Mouse (Mus musculus) cerebellum, postnatal 25 days (tissue): ENCODE results near the gene Rac1.

Source experiments
- DNase-seq, 2 experiments: peaks; one replicate each; pipeline ENCODE4 v3.0.0; 2021; ENCODE audit warnings: mixed read lengths in 2 of 2

The Rac1 gene

DNA sequence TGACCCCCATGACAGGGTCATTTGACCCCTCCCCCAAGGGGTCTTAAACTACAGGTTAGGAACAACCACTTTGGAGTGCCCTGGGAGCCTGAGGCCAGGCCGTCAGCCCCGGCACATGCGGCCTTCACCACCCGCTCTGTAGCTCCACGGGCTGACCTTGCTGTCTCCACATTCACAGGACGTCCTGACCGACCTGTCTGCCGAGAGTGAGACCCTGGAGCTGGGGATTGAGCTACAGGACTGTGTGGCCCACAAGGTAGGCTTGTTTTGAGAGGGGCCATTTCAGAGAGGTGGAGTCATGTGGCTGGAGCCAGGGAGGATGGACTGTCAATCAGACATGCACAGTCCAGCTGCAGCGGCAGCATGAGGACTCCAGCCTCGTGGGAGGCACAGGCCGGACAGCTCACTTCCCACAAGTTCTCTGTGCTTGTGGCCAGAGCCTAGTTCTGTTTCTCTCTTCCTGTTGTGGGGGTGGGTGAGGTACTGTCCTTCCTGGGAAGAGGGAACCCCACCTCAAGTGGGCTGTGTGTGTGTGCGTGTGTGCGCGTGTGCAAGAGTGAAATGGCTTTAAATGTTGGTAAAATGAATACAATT lies 38.0 kb downstream of the Rac1 start:
- DNase-seq = no peak

DNA sequence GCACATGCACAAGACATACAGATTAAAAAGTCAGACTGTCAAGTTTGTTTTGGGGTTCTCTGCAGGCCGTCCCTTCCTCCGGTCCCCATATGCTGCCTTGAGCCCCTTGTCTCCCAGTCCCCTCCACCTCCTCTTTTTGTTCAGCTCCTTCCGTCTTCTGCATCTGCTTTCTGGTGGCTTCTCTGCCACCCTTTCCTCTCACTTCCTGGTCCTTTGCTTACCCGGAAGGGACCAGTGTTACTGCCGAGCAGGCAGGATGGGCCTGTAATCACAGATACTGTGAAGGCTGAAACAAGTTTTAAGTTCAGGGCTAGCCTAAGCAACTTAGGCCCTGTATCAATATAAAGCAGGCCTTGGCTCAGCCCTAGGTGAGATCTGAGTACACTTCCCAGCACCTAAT lies 39.8 kb downstream of the Rac1 start:
- DNase-seq = no peak

GRCm38 (mm10) chr5:143487193-143487592 lies 40.6 kb downstream of the Rac1 start:
- DNase-seq = no peak

- DNase-seq = no peak
Measured at GRCm38 (mm10) chr5:143484955-143485354, 42.9 kb downstream of the Rac1 start.

DNA sequence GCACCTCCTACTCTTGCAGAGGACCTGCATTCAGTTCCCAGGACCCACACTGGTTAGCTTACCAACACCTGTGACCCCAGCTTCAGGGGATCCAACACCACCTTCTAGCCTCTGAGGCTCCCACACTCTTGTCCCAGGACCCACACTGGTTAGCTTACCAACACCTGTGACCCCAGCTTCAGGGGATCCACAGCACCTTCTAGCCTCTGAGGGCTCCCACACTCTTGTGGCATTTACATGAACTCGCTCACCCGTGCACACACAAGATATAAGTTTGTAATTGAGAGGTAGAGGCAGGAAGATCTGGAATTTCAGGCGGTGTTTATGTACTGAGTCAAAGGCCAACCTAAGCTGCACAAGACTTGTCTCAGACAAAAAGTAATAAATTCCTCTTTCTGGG lies 49.9 kb downstream of the Rac1 start:
- DNase-seq = no peak

- no peak for DNase-seq
Measured at GRCm38 (mm10) chr5:143476013-143476412, 51.8 kb downstream of the Rac1 start.

DNA sequence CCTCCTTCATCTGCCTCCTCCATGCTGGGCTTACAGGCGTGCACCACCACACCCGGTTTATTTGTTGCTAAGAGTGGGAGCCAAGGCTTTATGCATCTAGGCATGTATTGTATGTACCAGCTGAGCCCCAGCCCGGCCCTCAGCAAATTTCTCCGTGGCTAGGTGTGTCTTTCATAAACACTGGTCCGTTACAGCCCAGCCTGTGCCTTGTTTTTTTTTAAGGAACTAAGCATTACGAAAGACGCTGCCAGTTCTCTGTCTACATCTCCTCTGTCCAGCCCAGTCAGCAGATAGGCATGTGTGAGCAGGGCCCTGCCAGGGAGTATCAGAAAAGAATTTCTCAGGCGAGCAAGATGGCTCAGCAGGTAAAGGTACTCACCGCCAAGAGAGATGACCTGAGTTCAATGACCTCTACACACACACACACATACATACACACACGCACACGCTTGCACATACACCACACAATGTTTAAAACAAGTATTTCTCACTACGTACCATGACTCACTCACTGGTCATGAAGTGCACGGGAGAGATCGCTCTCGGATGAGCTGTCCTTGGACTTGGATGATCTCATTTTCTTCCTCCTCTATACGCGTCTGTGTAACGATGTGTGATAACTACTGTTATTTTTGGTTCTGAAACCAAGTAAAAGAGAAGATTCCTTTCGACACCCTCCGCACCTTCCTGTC lies 52.5 kb downstream of the Rac1 start:
- no peak for DNase-seq

DNA sequence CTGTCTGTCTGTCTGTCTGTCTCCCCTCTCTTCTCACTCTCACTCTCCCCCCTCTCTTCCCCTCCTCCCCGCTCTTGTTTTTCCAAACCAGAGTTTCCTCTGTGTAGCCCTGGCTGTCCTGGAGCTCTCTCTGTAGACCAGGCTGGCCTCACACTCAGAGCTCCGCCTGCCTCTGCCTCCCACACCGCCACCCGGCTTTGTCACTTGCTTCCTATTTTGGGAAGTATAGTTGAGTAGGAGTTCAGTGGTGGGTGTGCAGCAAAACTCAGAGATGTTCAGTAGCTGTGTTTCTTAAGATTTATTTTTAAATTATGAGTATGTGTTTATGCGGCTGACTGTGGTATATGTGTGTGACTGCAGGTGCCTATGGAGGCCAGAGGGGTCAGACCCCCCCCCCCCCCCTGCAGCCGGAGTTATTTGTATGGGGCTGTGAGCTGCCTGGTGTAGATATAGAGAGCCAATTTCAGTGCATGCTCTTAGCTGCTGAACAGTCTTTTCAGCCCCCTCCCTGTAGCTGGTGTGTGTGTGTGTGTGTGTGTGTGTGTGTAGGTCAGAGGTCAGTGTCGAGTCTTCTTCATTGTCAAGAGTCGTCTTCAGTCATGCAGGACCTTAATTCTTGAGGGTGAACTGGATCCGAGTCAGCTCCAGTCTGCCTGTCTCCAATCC lies 55.8 kb downstream of the Rac1 start:
- no peak for DNase-seq

GRCm38 (mm10) chr5:143471165-143471546 lies 56.7 kb downstream of the Rac1 start:
- DNase-seq = no peak

- peak; percentile 84 to 88 for DNase-seq
Measured at GRCm38 (mm10) chr5:143470421-143471164, 57.2 kb downstream of the Rac1 start.

- DNase-seq = no peak
Measured at GRCm38 (mm10) chr5:143469628-143470027, 58.2 kb downstream of the Rac1 start.

DNA sequence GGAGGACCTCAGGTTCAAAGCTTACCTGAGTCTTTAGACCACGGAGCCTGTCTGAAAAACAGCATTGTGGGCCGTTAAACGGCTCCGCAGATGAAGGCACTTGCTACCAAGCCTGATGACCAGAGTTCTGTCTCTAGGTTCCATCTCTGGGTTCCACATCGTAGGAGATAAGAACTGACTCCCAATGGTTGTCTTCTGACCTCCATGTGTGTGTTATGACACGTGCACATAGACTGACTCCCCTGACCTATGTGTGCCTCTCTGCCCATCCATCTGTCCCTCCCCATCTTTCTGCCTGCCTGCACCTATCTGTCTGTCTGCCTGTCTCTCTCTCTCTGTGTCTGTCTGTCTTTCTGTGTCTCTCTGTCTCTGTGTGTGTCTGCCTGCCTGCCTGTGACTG lies 59.9 kb downstream of the Rac1 start:
- DNase-seq = no peak

GRCm38 (mm10) chr5:143466891-143467669 lies 60.8 kb downstream of the Rac1 start:
- DNase-seq = no peak

DNA sequence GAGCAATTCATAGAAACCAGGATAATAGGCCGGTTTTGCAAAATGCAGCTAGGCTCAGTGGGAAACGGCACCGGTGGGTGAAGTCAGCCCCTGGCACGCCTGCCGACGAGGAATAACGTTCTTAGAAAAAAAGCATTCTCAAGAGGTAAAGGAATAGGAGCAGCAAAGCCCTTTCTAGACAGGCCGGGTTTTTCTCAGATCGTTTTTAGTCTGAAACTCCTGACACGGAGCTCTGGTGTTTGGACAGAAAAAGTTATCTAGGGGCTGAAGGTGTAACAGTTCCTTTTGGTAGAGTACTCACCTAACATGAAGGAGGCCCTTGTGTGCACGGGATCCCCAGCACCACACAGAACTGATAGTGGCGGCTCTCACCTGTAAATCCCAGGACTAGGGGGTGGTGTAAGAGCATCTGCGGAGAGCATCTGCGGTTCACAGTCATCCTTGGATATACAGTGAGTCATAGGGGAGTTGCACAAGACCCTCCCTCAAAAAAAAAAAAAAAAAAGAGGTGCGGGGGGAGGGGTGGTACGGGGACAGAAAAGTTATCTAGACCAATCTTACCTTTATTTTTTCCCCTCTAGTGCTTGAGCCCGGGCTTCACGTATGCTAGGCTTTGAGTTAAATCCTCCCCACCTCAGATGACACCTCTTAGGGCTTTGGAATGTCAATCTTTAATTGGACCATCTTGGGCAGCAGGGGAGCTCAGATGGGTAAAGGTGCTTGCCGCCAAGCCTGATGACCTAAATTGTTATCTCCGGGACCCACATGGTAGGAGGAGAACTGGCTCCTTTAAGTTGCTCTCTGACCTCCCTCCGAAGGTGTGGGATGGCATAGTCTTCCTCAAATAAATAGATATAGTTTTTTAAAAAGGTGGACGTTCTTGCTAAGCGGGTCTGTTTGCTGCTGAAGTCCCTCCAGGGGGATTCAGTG lies 62.4 kb downstream of the Rac1 start:
- peak in 1 of 2 experiments; percentile 16 for DNase-seq

DNA sequence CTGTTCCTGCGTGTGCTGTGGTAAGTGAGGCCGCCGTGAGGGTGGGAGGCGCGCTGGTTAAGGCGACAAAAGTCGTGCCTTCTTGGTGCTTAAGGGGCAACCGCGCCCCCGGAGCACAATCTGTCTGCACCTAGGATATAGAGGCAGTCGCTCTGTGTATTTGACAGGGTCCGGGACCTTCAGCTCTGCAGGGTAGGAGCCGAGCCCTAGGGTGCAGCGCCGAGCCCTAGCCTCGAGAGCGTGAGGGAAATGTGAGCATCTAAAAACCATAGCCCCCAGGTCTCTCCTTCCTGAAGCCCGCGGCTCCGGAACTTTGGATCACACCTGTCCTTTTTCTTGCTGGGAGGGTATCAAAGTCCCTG lies 63.1 kb downstream of the Rac1 start:
- no peak for DNase-seq

- peak; percentile 91 to 95 for DNase-seq
Measured at GRCm38 (mm10) chr5:143464100-143464756, 63.6 kb downstream of the Rac1 start, which contains the start of gene Daglb. TSS of gene Daglb (plus strand) at chr5:143464584.

DNA sequence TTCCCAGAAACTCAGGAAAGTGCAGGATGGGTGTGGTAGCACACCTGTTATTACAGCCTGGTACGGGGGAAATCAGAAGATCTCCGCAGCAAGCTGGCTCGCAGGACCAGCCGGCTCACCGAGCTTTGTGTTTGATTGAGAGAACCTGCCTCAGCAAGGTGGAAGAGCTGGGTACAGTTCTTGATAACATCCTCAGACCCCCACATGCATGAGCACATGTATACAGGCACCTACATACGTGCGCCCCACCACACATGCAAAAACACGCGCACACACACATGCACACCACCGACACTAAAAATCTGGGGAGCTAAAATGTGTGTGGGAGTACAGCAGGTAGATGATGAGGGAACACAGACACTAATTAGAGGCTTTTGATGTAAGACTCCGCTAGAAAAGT lies 64.2 kb downstream of the Rac1 start:
- no peak for DNase-seq
